Mouse (Mus musculus) erythroblast, embryonic 14.5 days (primary cell): ENCODE measurements around the gene Hc. TPM values are rescaled to one million over a fixed set of nuclear protein-coding genes. Genes with fewer than 3 reads are reported as not detected.

Experiments used
- H3K27me3 ChIP-seq: 2 replicates; pipeline ENCODE4 v1.6.1; 2012; ENCODE audit warnings: inconsistent platforms; ENCODE audit not compliant: control insufficient read depth
- H3K36me3 ChIP-seq: 2 replicates; pipeline ENCODE4 v1.6.1; 2012; ENCODE audit warnings: mild to moderate bottlenecking, inconsistent platforms; ENCODE audit not compliant: control insufficient read depth
- H3K4me1 ChIP-seq: 2 replicates; pipeline ENCODE4 v1.6.1; 2012; ENCODE audit warnings: inconsistent platforms; ENCODE audit not compliant: control insufficient read depth
- H3K4me3 ChIP-seq: replicated peaks from 2 replicates; pipeline ENCODE3; 2012; ENCODE audit warnings: moderate library complexity, mild to moderate bottlenecking, inconsistent platforms
- H3K9me3 ChIP-seq: 2 replicates; pipeline ENCODE4 v1.6.1; 2012; ENCODE audit warnings: low read length, inconsistent platforms, mixed read lengths; ENCODE audit not compliant: control insufficient read depth
- GATA1 ChIP-seq: IDR thresholded peaks from 2 replicates; pipeline ENCODE4 v1.6.1; 2012; ENCODE audit warnings: low read length, inconsistent platforms, mixed read lengths
- TAL1 ChIP-seq: IDR thresholded peaks from 3 replicates; pipeline ENCODE4 v1.6.1; 2012; ENCODE audit warnings: low read length, inconsistent platforms, mixed read lengths
- polyA plus RNA-seq: library from polyadenylated mRNA; stranded (reverse); fragments of >175 nt; gene quantifications from 2 replicates; pipeline ENCODE4 v1.2.3, GENCODE M21; 2012

The Hc gene
- polyA plus RNA-seq, 1 experiment: not detected

GRCm38 (mm10) chr2:34954344-34954743 lies 106.9 kb downstream of the Hc start:
- TF ChIP-seq TAL1 (no peak), GATA1 (no peak)
- Histone ChIP-seq H3K4me1 (no peaks in the 10 kb centered on the region), H3K36me3 (no peaks in the 10 kb centered on the region), H3K27me3 (no peaks in the 10 kb centered on the region), H3K4me3 (no peak overlapping the region), H3K9me3 (no peaks in the 10 kb centered on the region)

GRCm38 (mm10) chr2:34953547-34954116 lies 107.6 kb downstream of the Hc start:
- Histone ChIP-seq H3K4me3 (no peak overlapping the region), H3K27me3 (no peaks in the 10 kb centered on the region), H3K36me3 (no peaks in the 10 kb centered on the region), H3K4me1 (no peaks in the 10 kb centered on the region), H3K9me3 (no peaks in the 10 kb centered on the region)
- TF ChIP-seq TAL1 (no peak), GATA1 (no peak)

- Histone ChIP-seq H3K36me3 (no peaks in the 10 kb centered on the region), H3K27me3 (peaks cover 3% of the 10 kb centered on the region; the same call in 1 of the 2 replicates), H3K9me3 (no peaks in the 10 kb centered on the region), H3K4me1 (no peaks in the 10 kb centered on the region), H3K4me3 (no peak overlapping the region)
- no peak for TF ChIP-seq GATA1
- TF ChIP-seq TAL1: no peak
Measured at GRCm38 (mm10) chr2:34953018-34953417, 108.2 kb downstream of the Hc start.

- Histone ChIP-seq H3K36me3 (no peaks in the 10 kb centered on the region), H3K4me3 (no peak overlapping the region), H3K4me1 (no peaks in the 10 kb centered on the region), H3K27me3 (peaks cover 5% of the 10 kb centered on the region; the same call in 1 of the 2 replicates), H3K9me3 (no peaks in the 10 kb centered on the region)
- TF ChIP-seq TAL1: no peak
- TF ChIP-seq GATA1: no peak
Measured at GRCm38 (mm10) chr2:34951469-34951868, 109.8 kb downstream of the Hc start.

- no peaks in the 10 kb centered on the region; the same call in 1 of the 2 replicates for H3K4me1 ChIP-seq
Measured at GRCm38 (mm10) chr2:34948622-34949021, 112.6 kb downstream of the Hc start.

GRCm38 (mm10) chr2:34946046-34946445 lies 115.2 kb downstream of the Hc start:
- Histone ChIP-seq H3K27me3 (peaks cover 10% of the 10 kb centered on the region), H3K4me1 (no peaks in the 10 kb centered on the region; the same call in 1 of the 2 replicates), H3K4me3 (no peak overlapping the region), H3K9me3 (no peaks in the 10 kb centered on the region), H3K36me3 (no peaks in the 10 kb centered on the region)
- TF ChIP-seq TAL1 (no peak), GATA1 (no peak)

More at GRCm38 (mm10) chr2:34948622-34949021, 112.6 kb downstream of the Hc start:
- H3K9me3 ChIP-seq: no peaks in the 10 kb centered on the region
- H3K36me3 ChIP-seq: no peaks in the 10 kb centered on the region
- peaks cover 5% of the 10 kb centered on the region; the same call in 1 of the 2 replicates for H3K27me3 ChIP-seq
- no peak for TF ChIP-seq GATA1
- H3K4me3 ChIP-seq: no peak overlapping the region

- no peak overlapping the region for H3K4me3 ChIP-seq
- no peaks in the 10 kb centered on the region for H3K36me3 ChIP-seq
- H3K4me1 ChIP-seq: no peaks in the 10 kb centered on the region; the same call in 1 of the 2 replicates
- peaks cover 11% of the 10 kb centered on the region for H3K27me3 ChIP-seq
- no peak for TF ChIP-seq TAL1
- no peak for TF ChIP-seq GATA1
- H3K9me3 ChIP-seq: no peaks in the 10 kb centered on the region
Measured at GRCm38 (mm10) chr2:34945580-34945979, 115.7 kb downstream of the Hc start.

GRCm38 (mm10) chr2:34944761-34945160 lies 116.5 kb downstream of the Hc start:
- no peak overlapping the region for H3K4me3 ChIP-seq
- no peak for TF ChIP-seq GATA1
- no peak for TF ChIP-seq TAL1

GRCm38 (mm10) chr2:34943556-34944120 lies 117.6 kb downstream of the Hc start:
- peaks cover 14% of the 10 kb centered on the region for H3K27me3 ChIP-seq
- H3K36me3 ChIP-seq: no peaks in the 10 kb centered on the region
- TF ChIP-seq TAL1: no peak; the same call in 2 of the 3 replicates
- TF ChIP-seq GATA1: no peak
- no peak overlapping the region for H3K4me3 ChIP-seq
- H3K4me1 ChIP-seq: no peaks in the 10 kb centered on the region; the same call in 1 of the 2 replicates
- no peaks in the 10 kb centered on the region for H3K9me3 ChIP-seq

More at GRCm38 (mm10) chr2:34944761-34945160, 116.5 kb downstream of the Hc start:
- no peaks in the 10 kb centered on the region; the same call in 1 of the 2 replicates for H3K4me1 ChIP-seq
- no peaks in the 10 kb centered on the region for H3K36me3 ChIP-seq
- H3K27me3 ChIP-seq: peaks cover 14% of the 10 kb centered on the region
- H3K9me3 ChIP-seq: no peaks in the 10 kb centered on the region
